Mouse (Mus musculus): ENCODE measurements around the gene Polr2h.

DNA sequence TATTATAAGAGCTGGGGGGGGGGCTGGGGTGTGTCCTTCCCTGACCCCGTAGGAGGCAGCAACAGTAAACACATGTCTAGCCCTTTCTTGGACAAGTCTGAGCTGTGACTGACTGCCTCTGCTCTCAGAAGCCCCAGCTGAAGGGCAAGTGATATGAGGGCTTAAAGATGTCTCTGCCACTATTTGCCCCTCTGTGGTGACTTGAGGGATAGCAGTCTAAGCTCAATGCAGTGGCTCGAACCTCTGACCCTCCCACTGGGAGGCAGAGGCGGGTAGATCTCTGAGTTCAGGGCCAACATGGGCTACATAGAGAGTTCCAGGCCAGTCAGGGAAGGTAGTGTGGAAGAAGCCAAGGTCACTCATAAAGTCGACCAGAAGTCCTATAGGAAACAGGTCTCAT is 6.7 kb upstream of the Polr2h start:
- TF ChIP-seq ZNF384 (IDR thresholded peaks at IDR 0.05; ENCODE audit: low read depth, low read length) (no peak), CTCF (conservative IDR thresholded peaks at IDR 0.05 in 1 of 2, IDR thresholded peaks at IDR 0.05 in 1 of 2; ENCODE audit: low read depth in 2 of 2, low read length in 2 of 2) (peak in 1 of 2 experiments; percentile 61; a peak in 3 of 4 replicates), NRF1 (IDR thresholded peaks at IDR 0.05; ENCODE audit: low read depth, low read length) (no peak), ZKSCAN1 (IDR thresholded peaks at IDR 0.05; ENCODE audit: borderline replicate concordance, low read depth, low read length) (no peak), TCF12 (IDR thresholded peaks at IDR 0.05; ENCODE audit: low read depth, low read length) (no peak), MXI1 (IDR thresholded peaks at IDR 0.05; ENCODE audit: low read depth, low read length) (no peak), HCFC1 (IDR thresholded peaks at IDR 0.05; ENCODE audit: low read depth, low read length) (no peak)
